Mouse (Mus musculus) MEL (cell line): ENCODE results near the gene Myof. TPM values are rescaled to one million over a fixed set of nuclear protein-coding genes. Genes with fewer than 3 reads are reported as not detected.

Source experiments
- DNase-seq: peaks from one replicate; pipeline ENCODE4 v3.0.0; 2011; ENCODE audit warnings: low read depth, low spot score
- H3K27ac ChIP-seq: 2 replicates; pipeline ENCODE4 v1.5.1; 2012; ENCODE audit warnings: low read depth, mild to moderate bottlenecking, control low read depth, low read length, moderate library complexity; ENCODE audit not compliant: control insufficient read depth
- H3K27me3 ChIP-seq, 2 experiments: fragments of 150-350 bp in 1 of 2; sonication (generic) in 1 of 2; 2 replicates each; pipeline ENCODE4 v1.6.1; 2012; ENCODE audit warnings: low read length in 2 of 2, mild to moderate bottlenecking in 2 of 2, improper control_type of control experiment in 1 of 2, moderate library complexity in 1 of 2; ENCODE audit not compliant: insufficient read depth in 2 of 2, control insufficient read depth in 1 of 2
- H3K36me3 ChIP-seq, 2 experiments: 2 replicates each; pipeline ENCODE4 v1.6.1; 2012 to 2014; ENCODE audit warnings: low read length in 2 of 2, improper control_type of control experiment in 1 of 2, inconsistent platforms in 1 of 2, mild to moderate bottlenecking in 1 of 2; ENCODE audit not compliant: insufficient read depth in 2 of 2, control insufficient read depth in 1 of 2
- H3K4me1 ChIP-seq, 2 experiments: fragments of 150-350 bp in 1 of 2; sonication (generic) in 1 of 2; 2 replicates each; pipeline ENCODE4 v1.6.1; 2012; ENCODE audit warnings: low read length in 2 of 2, improper control_type of control experiment in 1 of 2, mild to moderate bottlenecking in 1 of 2; ENCODE audit not compliant: insufficient read depth in 2 of 2, control insufficient read depth in 1 of 2
- H3K4me3 ChIP-seq, 2 experiments: fragments of 150-350 bp in 1 of 2; sonication (generic) in 1 of 2; 2 replicates each; pipeline ENCODE4 v1.5.1; 2012; ENCODE audit warnings: low read depth in 2 of 2, low read length in 2 of 2, mild to moderate bottlenecking in 2 of 2, moderate library complexity in 2 of 2, control low read depth in 1 of 2, improper control_type of control experiment in 1 of 2; ENCODE audit not compliant: control insufficient read depth in 1 of 2, insufficient read depth in 1 of 2
- H3K79me2 ChIP-seq: 2 replicates; pipeline ENCODE4 v1.6.1; 2012; ENCODE audit warnings: mild to moderate bottlenecking, low read length, moderate library complexity; ENCODE audit not compliant: control insufficient read depth, poor library complexity, insufficient read depth
- H3K9ac ChIP-seq: 2 replicates; pipeline ENCODE4 v1.6.1; 2012; ENCODE audit warnings: low read depth, mild to moderate bottlenecking, control low read depth, low read length, moderate library complexity; ENCODE audit not compliant: control insufficient read depth, poor library complexity, severe bottlenecking
- H3K9me3 ChIP-seq: fragments of 150-350 bp; sonication (generic); replicated peaks from 2 replicates; pipeline ENCODE4 v1.6.1; 2012; ENCODE audit warnings: mild to moderate bottlenecking, low read length, improper control_type of control experiment, moderate library complexity; ENCODE audit not compliant: insufficient read depth
- CHD1 ChIP-seq: IDR thresholded peaks from 2 replicates; pipeline ENCODE4 v1.6.1; 2012; ENCODE audit warnings: low read depth, mild to moderate bottlenecking, inconsistent platforms, low read length, improper control_type of control experiment
- CHD2 ChIP-seq: IDR thresholded peaks from 2 replicates; pipeline ENCODE4 v1.6.1; 2011; ENCODE audit warnings: low read length, improper control_type of control experiment
- E2F4 ChIP-seq: IDR thresholded peaks from 2 replicates; pipeline ENCODE4 v1.6.1; 2011; ENCODE audit warnings: low read depth, low read length, improper control_type of control experiment, borderline replicate concordance
- EP300 ChIP-seq, 2 experiments: IDR thresholded peaks; 2 replicates each; pipeline ENCODE4 v1.6.1; 2011; ENCODE audit warnings: improper control_type of control experiment in 2 of 2, low read length in 2 of 2, low read depth in 1 of 2, mild to moderate bottlenecking in 1 of 2
- ETS1 ChIP-seq: IDR thresholded peaks from 2 replicates; pipeline ENCODE4 v1.6.1; 2012; ENCODE audit warnings: low read depth, mild to moderate bottlenecking, inconsistent platforms, low read length, improper control_type of control experiment, moderate library complexity
- JUND ChIP-seq: IDR thresholded peaks from 2 replicates; pipeline ENCODE4 v1.6.1; 2011; ENCODE audit warnings: low read depth, mild to moderate bottlenecking, improper control_type of control experiment, low read length
- KAT2A ChIP-seq: conservative IDR thresholded peaks from 2 replicates; pipeline ENCODE4 v1.6.1; 2012; ENCODE audit warnings: low read depth, low read length, improper control_type of control experiment, inconsistent platforms
- MAFK ChIP-seq: IDR thresholded peaks from 2 replicates; pipeline ENCODE4 v1.6.1; 2011; ENCODE audit warnings: low read depth, mild to moderate bottlenecking, low read length, improper control_type of control experiment, borderline replicate concordance
- MAZ ChIP-seq: IDR thresholded peaks from 2 replicates; pipeline ENCODE4 v1.6.1; 2012; ENCODE audit warnings: low read depth, mild to moderate bottlenecking, inconsistent platforms, low read length, improper control_type of control experiment
- MEF2A ChIP-seq: IDR thresholded peaks from 2 replicates; pipeline ENCODE4 v1.6.1; 2014; ENCODE audit warnings: low read depth, mild to moderate bottlenecking, inconsistent platforms, low read length, improper control_type of control experiment; ENCODE audit not compliant: poor library complexity, insufficient replicate concordance, severe bottlenecking; ENCODE audit errors: extremely low read depth
- NELFE ChIP-seq: IDR thresholded peaks from 2 replicates; pipeline ENCODE4 v1.6.1; 2011; ENCODE audit warnings: low read depth, low read length, improper control_type of control experiment
- POLR2A ChIP-seq, 2 experiments: IDR thresholded peaks; 2 replicates each; pipeline ENCODE4 v1.6.1; 2011 to 2012; ENCODE audit warnings: low read length in 2 of 2, mild to moderate bottlenecking in 2 of 2, control low read depth in 1 of 2, improper control_type of control experiment in 1 of 2, low read depth in 1 of 2, moderate library complexity in 1 of 2; ENCODE audit not compliant: control insufficient read depth in 1 of 2, insufficient read depth in 1 of 2, poor library complexity in 1 of 2
- RAD21 ChIP-seq: IDR thresholded peaks from 2 replicates; pipeline ENCODE4 v1.6.1; 2011; ENCODE audit warnings: mild to moderate bottlenecking, low read depth, low read length, improper control_type of control experiment
- RCOR1 ChIP-seq: IDR thresholded peaks from 2 replicates; pipeline ENCODE4 v1.6.1; 2012; ENCODE audit warnings: low read depth, mild to moderate bottlenecking, inconsistent platforms, low read length, improper control_type of control experiment
- SMC3 ChIP-seq: IDR thresholded peaks from 2 replicates; pipeline ENCODE4 v1.6.1; 2011; ENCODE audit warnings: low read depth, low read length, improper control_type of control experiment
- TBP ChIP-seq: IDR thresholded peaks from 2 replicates; pipeline ENCODE4 v1.8.0; 2011; ENCODE audit warnings: low read depth, low read length, improper control_type of control experiment
- TCF12 ChIP-seq: IDR thresholded peaks from 2 replicates; pipeline ENCODE4 v1.6.1; 2014; ENCODE audit warnings: low read depth, mild to moderate bottlenecking, inconsistent platforms, low read length, improper control_type of control experiment, moderate library complexity
- UBTF ChIP-seq: IDR thresholded peaks from 2 replicates; pipeline ENCODE4 v1.6.1; 2012; ENCODE audit warnings: low read depth, mild to moderate bottlenecking, inconsistent platforms, low read length, improper control_type of control experiment, moderate library complexity, borderline replicate concordance; ENCODE audit not compliant: insufficient read depth
- ZKSCAN1 ChIP-seq: IDR thresholded peaks from 2 replicates; pipeline ENCODE4 v1.6.1; 2012; ENCODE audit warnings: low read depth, mild to moderate bottlenecking, inconsistent platforms, low read length, improper control_type of control experiment, moderate library complexity
- ZNF384 ChIP-seq: IDR thresholded peaks from 2 replicates; pipeline ENCODE4 v1.6.1; 2012; ENCODE audit warnings: low read depth, mild to moderate bottlenecking, inconsistent platforms, low read length, improper control_type of control experiment
- polyA plus RNA-seq, 2 experiments: library from polyadenylated mRNA; stranded (reverse) in 1 of 2; unstranded in 1 of 2; fragments of >175 nt in 1 of 2; fragments of >200 nt in 1 of 2; gene quantifications; 2 replicates each; pipeline versions ENCODE4 v1.2.1 to v1.2.4; 2012; ENCODE audit warnings: low replicate concordance in 2 of 2, low read depth in 1 of 2; ENCODE audit not compliant: insufficient read length in 2 of 2, insufficient read depth in 1 of 2, missing spikeins in 1 of 2
- total RNA-seq: library from RNA; depleted of rRNA; stranded (reverse); fragments of 300-350 nt; gene quantifications from 2 replicates; pipeline ENCODE4 v1.2.3, GENCODE M21; 2012; rRNA removed

Myof gene
- total and polyA plus RNA-seq, 3 experiments = 0.04 TPM; not detected in 2

DNA sequence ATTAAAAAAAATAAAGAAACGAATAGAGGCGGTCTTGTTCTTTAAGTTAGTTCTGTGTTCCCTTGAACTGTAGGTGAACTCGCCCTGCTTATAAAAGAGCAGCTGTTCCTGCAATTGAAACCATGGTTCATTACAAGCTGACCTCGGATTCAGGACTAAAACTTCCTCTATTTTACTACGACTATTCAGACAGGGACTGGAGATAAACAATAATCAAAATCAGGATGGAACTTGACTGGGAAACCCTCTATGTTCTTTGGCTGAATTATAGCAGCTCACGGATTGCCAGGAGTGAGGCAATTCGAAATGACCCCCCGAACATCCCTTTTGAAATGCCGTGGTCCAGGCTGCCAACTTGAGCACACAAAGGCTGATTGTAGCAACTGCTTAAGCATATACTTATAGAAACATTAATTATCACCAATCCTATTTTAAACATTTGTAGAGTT is 191.8 kb downstream of the Myof start:
- DNase-seq = no peak
- Histone ChIP-seq H3K79me2 (no peaks in the 10 kb centered on the region), H3K9me3 (no peaks in the 10 kb centered on the region), H3K27ac (no peak overlapping the region), H3K27me3 (no peaks in the 10 kb centered on the region; a peak in 2 of 4 replicates), H3K4me3 (no peak overlapping the region), H3K36me3 (no peaks in the 10 kb centered on the region), H3K4me1 (no peaks in the 10 kb centered on the region), H3K9ac (no peak overlapping the region)
- no peak for TF ChIP-seq TBP
- no peak for TF ChIP-seq POLR2A (IDR thresholded peaks at IDR 0.05; ENCODE audit: control insufficient read depth in 1 of 2, insufficient read depth in 1 of 2, low read depth in 1 of 2, low read length in 2 of 2, poor library complexity in 1 of 2)
- no peak for TF ChIP-seq UBTF
- no peak for TF ChIP-seq MAFK
- TF ChIP-seq ETS1 = no peak
- TF ChIP-seq MEF2A = no peak
- no peak for TF ChIP-seq TCF12
- TF ChIP-seq CHD1 = no peak
- no peak for TF ChIP-seq RCOR1
- no peak for TF ChIP-seq NELFE
- TF ChIP-seq ZNF384 = no peak
- TF ChIP-seq ZKSCAN1 = no peak
- no peak for TF ChIP-seq RAD21
- no peak for TF ChIP-seq CHD2
- TF ChIP-seq JUND = no peak
- no peak for TF ChIP-seq EP300 (IDR thresholded peaks at IDR 0.05; ENCODE audit: low read depth in 1 of 2, low read length in 2 of 2)
- no peak for TF ChIP-seq SMC3
- TF ChIP-seq E2F4 = no peak
- TF ChIP-seq KAT2A = no peak
- TF ChIP-seq MAZ = no peak

Other genes starting within 250 kb of the Myof start
- 11.1 and 14.4 TPM in 2 replicates for gene Cep55, start 11.4 kb upstream of the Myof start, total RNA-seq
- 10 to 100 TPM in 1 of 2 experiments, not detected in 1; 17.1 TPM for gene Cep55, start 11.4 kb upstream of the Myof start, polyA plus RNA-seq
- not detected in 2 replicates for gene Ffar4, start 53.5 kb upstream of the Myof start, total RNA-seq
- gene Ffar4, start 53.5 kb upstream of the Myof start, polyA plus RNA-seq = not detected
- gene Rbp4, start 81.7 kb upstream of the Myof start, total RNA-seq = not detected in 2 replicates
- gene Rbp4, start 81.7 kb upstream of the Myof start, polyA plus RNA-seq = not detected
- not detected in 2 replicates for gene Pde6c, start 89.2 kb upstream of the Myof start, total RNA-seq
- gene Pde6c, start 89.2 kb upstream of the Myof start, polyA plus RNA-seq = not detected
- 9.1 and 10.7 TPM in 2 replicates for gene Fra10ac1, start 180.6 kb upstream of the Myof start, total RNA-seq
- 10 to 100 TPM in 1 of 2 experiments, not detected in 1; 17.0 TPM for gene Fra10ac1, start 180.6 kb upstream of the Myof start, polyA plus RNA-seq
- not detected in 2 replicates for gene Lgi1, start 221.0 kb upstream of the Myof start, total RNA-seq
- gene Lgi1, start 221.0 kb upstream of the Myof start, polyA plus RNA-seq = under 1 TPM in 1 of 2 experiments, not detected in 1; 0.01 TPM